Mouse (Mus musculus): ENCODE measurements around the gene Fndc10.

DNA sequence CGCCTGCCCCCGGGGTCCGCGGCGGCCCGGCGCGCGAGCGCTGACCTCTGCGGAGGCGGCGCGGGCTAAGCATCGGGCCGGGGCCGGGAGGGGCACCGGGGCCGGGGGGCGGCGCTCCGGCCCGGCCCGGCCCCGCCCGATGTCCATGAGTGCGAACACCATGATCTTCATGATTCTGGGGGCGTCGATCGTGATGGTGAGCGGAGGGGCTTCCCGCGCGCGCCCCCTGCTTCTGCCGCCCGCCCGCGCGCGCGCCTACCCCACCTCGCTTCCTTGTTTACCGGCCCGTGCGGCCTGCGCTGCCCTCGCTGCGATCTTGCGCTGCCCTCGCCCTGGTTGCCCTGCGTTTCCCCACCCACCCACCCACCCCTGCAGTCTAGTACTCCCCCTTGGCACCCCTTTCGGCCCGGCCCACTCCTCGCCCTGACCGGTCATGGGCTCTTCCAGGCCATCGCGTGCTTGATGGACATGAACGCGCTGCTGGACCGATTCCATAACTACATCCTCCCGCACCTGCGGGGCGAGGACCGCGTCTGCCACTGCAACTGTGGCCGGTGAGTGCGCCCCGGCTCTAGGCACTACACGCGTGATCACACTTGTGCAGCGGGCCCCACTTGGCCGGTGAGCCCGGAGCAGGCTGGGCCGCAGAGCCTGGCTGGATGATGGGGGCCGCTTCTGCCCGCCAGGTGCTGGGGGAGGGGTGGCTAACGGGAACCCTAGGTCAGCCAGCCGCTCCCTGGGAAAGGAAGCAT lies 41.0 kb downstream of the Fndc10 start:
- TF ChIP-seq POLR2A (IDR thresholded peaks at IDR 0.05; ENCODE audit: borderline replicate concordance, extremely low read depth, low read depth, low read length) (peak; percentile 29; the same call in 1 of the 2 replicates), CTCF (IDR thresholded peaks at IDR 0.05; ENCODE audit: insufficient read depth, low read length) (no peak)
